Mouse (Mus musculus): ENCODE data around the gene Aes. TPM values are rescaled to one million over a fixed set of nuclear protein-coding genes. Genes with fewer than 3 reads are reported as not detected.

The Aes gene
- polyA plus RNA-seq, 1 experiment from 2014 or later = 504 TPM

- whole genome bisulfite sequencing = 77% methylated on average over 6 of the region's 6 CpGs
- Histone ChIP-seq H3K9me3 (replicated peaks) (no peaks in the 10 kb centered on the region), H3K4me3 (no peak overlapping the region), H3K27me3 (peaks cover 38% of the 10 kb centered on the region), H3K9ac (0 out of 2 replicates have a peak overlapping the region, but pooled peaks have one; percentile 5), H3K4me1 (peaks cover 49% of the 10 kb centered on the region), H3K4me2 (replicated peaks) (peak overlapping the region; percentile 19; the same call in 1 of the 2 replicates), H3K36me3 (peaks cover 31% of the 10 kb centered on the region), H3K27ac (no peak overlapping the region)
- ATAC-seq (ENCODE audit: low FRiP score) = no peak
These were observed 3.1 kb downstream of the Aes start for GRCm38 (mm10) chr10:81562411-81562810.

DNA sequence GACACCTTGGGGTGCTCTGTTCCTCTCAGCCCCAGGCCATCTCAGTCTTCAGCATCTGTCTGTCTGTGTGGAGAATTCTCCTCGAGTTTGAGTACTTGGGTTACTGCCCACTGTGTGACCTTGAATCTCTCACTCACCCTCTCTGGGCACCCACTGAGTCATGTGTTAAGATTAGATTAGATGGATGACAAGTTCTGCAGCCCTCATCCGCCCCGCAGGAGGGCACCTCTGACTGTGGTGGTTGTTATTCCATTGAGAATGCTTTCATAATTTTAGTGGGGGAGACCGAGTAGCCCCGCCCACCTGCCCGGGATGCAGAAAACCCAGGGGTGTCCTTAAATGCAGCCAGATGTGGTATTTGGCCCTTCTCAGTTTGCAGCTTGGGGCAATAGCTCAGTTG lies 4.2 kb downstream of the Aes start:
- no peak for ATAC-seq (ENCODE audit: low FRiP score)
- peaks cover 45% of the 10 kb centered on the region for H3K27me3 ChIP-seq
- H3K4me1 ChIP-seq = peaks cover 54% of the 10 kb centered on the region
- 0 out of 2 replicates have a peak overlapping the region, but pooled peaks have one; percentile 20 for H3K4me3 ChIP-seq
- no peak overlapping the region for H3K27ac ChIP-seq
- H3K9me3 ChIP-seq (replicated peaks) = no peaks in the 10 kb centered on the region
- peak overlapping the region; percentile 19; the same call in 1 of the 2 replicates for H3K4me2 ChIP-seq (replicated peaks)
- H3K36me3 ChIP-seq = peaks cover 31% of the 10 kb centered on the region
- WGBS = 49% methylated on average over 6 of the region's 6 CpGs
- peak overlapping the region; percentile 36; the same call in 1 of the 2 replicates for H3K9ac ChIP-seq

- Histone ChIP-seq H3K27me3 (peaks cover 47% of the 10 kb centered on the region), H3K27ac (peak overlapping the region; percentile 60; the same call in 1 of the 2 replicates), H3K9me3 (replicated peaks) (no peaks in the 10 kb centered on the region), H3K9ac (peak overlapping the region; percentile 46; the same call in 1 of the 2 replicates), H3K4me3 (peak overlapping the region; percentile 20), H3K4me1 (peaks cover 56% of the 10 kb centered on the region), H3K4me2 (replicated peaks) (peak overlapping the region; percentile 40), H3K36me3 (peaks cover 31% of the 10 kb centered on the region)
- 1% methylated on average over 10 of the region's 10 CpGs for WGBS
- no peak for ATAC-seq (ENCODE audit: low FRiP score)
These were observed 4.9 kb downstream of the Aes start for GRCm38 (mm10) chr10:81564216-81564615.

DNA sequence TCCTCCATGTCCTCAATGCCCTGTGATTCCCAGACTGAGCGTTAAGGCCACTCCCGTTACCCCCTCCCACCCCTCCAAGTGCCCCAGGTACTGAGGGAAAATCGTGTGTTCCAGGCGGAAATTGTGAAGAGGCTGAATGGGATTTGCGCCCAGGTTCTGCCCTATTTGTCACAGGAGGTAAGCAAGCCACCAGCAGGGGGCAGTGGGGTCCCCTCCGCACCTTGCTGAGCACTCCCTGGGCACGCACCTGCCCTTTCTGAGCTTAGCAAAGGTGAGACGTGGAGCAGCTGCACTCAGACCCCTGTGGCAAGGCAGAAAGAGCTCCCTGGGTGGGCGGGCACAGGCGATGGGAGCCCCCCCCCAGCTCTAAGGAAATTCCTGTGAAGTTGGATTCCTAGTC lies 5.4 kb downstream of the Aes start:
- Histone ChIP-seq H3K4me3 (no peak overlapping the region), H3K27me3 (peaks cover 50% of the 10 kb centered on the region), H3K9me3 (replicated peaks) (no peaks in the 10 kb centered on the region), H3K4me1 (peaks cover 62% of the 10 kb centered on the region), H3K27ac (no peak overlapping the region), H3K9ac (no peak overlapping the region; the same call in 1 of the 2 replicates), H3K36me3 (peaks cover 31% of the 10 kb centered on the region), H3K4me2 (replicated peaks) (no peak overlapping the region; the same call in 1 of the 2 replicates)
- WGBS = 13% methylated on average over 10 of the region's 10 CpGs
- no peak for ATAC-seq (ENCODE audit: low FRiP score)

GRCm38 (mm10) chr10:81565257-81566228 lies 6.3 kb downstream of the Aes start:
- peaks cover 65% of the 10 kb centered on the region for H3K4me1 ChIP-seq
- peaks cover 51% of the 10 kb centered on the region for H3K27me3 ChIP-seq
- H3K36me3 ChIP-seq = peaks cover 31% of the 10 kb centered on the region
- H3K9me3 ChIP-seq (replicated peaks) = no peaks in the 10 kb centered on the region
- no peak overlapping the region for H3K9ac ChIP-seq
- no peak overlapping the region for H3K4me3 ChIP-seq
- no peak overlapping the region for H3K27ac ChIP-seq
- no peak for ATAC-seq (ENCODE audit: low FRiP score)
- H3K4me2 ChIP-seq (replicated peaks) = no peak overlapping the region
- 29% methylated on average over 20 of the region's 20 CpGs for WGBS

GRCm38 (mm10) chr10:81568381-81569191 lies 9.3 kb downstream of the Aes start:
- Histone ChIP-seq H3K4me3 (no peak overlapping the region), H3K9ac (no peak overlapping the region), H3K36me3 (peaks cover 24% of the 10 kb centered on the region), H3K27me3 (peaks cover 63% of the 10 kb centered on the region), H3K4me2 (replicated peaks) (peak overlapping the region; percentile 28; the same call in 1 of the 2 replicates), H3K9me3 (replicated peaks) (no peaks in the 10 kb centered on the region), H3K4me1 (peaks cover 63% of the 10 kb centered on the region), H3K27ac (peak overlapping the region; percentile 79)
- WGBS = 11% methylated on average over 16 of the region's 16 CpGs
- ATAC-seq (ENCODE audit: low FRiP score) = 0 out of 2 replicates have a peak, but pooled peaks have one; percentile 4

- H3K4me1 ChIP-seq = peaks cover 60% of the 10 kb centered on the region
- 41% methylated on average over 9 of the region's 9 CpGs for WGBS
- H3K27me3 ChIP-seq = peaks cover 69% of the 10 kb centered on the region
- no peak overlapping the region for H3K4me3 ChIP-seq
- H3K9me3 ChIP-seq (replicated peaks) = no peaks in the 10 kb centered on the region
- H3K9ac ChIP-seq = no peak overlapping the region
- no peak overlapping the region; the same call in 1 of the 2 replicates for H3K4me2 ChIP-seq (replicated peaks)
- peaks cover 17% of the 10 kb centered on the region for H3K36me3 ChIP-seq
- H3K27ac ChIP-seq = peak overlapping the region; percentile 79; the same call in 1 of the 2 replicates
- ATAC-seq (ENCODE audit: low FRiP score) = no peak
These were observed 10.4 kb downstream of the Aes start for GRCm38 (mm10) chr10:81569507-81570237.

GRCm38 (mm10) chr10:81570238-81570800 lies 11.0 kb downstream of the Aes start:
- Histone ChIP-seq H3K27me3 (peaks cover 65% of the 10 kb centered on the region), H3K4me3 (peak overlapping the region; percentile 33), H3K4me1 (peaks cover 59% of the 10 kb centered on the region), H3K9me3 (replicated peaks) (no peaks in the 10 kb centered on the region), H3K27ac (peak overlapping the region; percentile 87), H3K9ac (no peak overlapping the region; the same call in 1 of the 2 replicates), H3K36me3 (peaks cover 11% of the 10 kb centered on the region), H3K4me2 (replicated peaks) (peak overlapping the region; percentile 63)
- ATAC-seq (ENCODE audit: low FRiP score) = peak; percentile 30
- under 1% methylated on average over 10 of the region's 11 CpGs for WGBS

DNA sequence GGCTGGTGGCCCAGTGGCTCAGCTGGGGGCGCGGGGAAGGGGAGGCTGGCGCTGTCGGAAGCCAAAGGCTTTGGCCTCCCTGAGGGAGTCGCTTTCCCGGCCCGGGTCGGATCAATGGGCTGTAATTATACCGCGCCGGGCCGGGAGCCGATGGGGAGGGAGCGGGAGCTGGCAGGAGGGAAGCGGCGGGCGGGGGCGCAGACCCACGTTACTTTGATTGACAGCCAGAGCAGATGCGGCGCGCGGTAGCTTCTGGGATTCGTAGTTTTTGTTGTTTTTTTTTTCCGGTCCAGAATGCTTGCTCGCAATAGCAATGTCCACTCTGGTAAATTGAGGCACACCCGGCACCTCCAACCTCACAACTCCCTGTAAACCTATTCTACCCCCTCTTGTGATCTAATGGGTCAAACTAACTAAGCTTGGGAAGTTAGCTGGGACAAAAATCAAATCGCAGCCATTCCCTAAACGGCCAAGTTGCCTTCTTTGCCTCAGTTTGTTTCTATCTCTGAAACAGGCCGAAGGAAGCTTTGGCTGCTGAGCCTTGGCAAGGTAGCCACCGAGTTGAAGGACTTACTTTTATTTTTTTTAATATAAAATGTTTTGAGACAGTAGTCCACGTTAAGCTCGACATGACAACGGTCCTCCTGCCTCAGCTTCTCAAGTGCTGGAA lies 11.7 kb downstream of the Aes start:
- peaks cover 63% of the 10 kb centered on the region for H3K4me1 ChIP-seq
- WGBS = under 1% methylated on average over 33 of the region's 34 CpGs
- H3K9ac ChIP-seq = no peak overlapping the region; the same call in 1 of the 2 replicates
- peak overlapping the region; percentile 87 for H3K27ac ChIP-seq
- ATAC-seq (ENCODE audit: low FRiP score) = peak; percentile 73
- peak overlapping the region; percentile 33 for H3K4me3 ChIP-seq
- H3K4me2 ChIP-seq (replicated peaks) = peak overlapping the region; percentile 63
- peaks cover 4% of the 10 kb centered on the region for H3K36me3 ChIP-seq
- peaks cover 65% of the 10 kb centered on the region for H3K27me3 ChIP-seq
- no peaks in the 10 kb centered on the region for H3K9me3 ChIP-seq (replicated peaks)

GRCm38 (mm10) chr10:81571501-81571876 lies 12.2 kb downstream of the Aes start:
- Histone ChIP-seq H3K9me3 (replicated peaks) (no peaks in the 10 kb centered on the region), H3K36me3 (no peaks in the 10 kb centered on the region; the same call in 1 of the 2 replicates), H3K4me2 (replicated peaks) (peak overlapping the region; percentile 63), H3K4me1 (peaks cover 67% of the 10 kb centered on the region), H3K27ac (peak overlapping the region; percentile 87), H3K27me3 (peaks cover 65% of the 10 kb centered on the region), H3K9ac (no peak overlapping the region), H3K4me3 (peak overlapping the region; percentile 33)
- under 1% methylated on average over 18 of the region's 18 CpGs for WGBS
- peak; percentile 88 for ATAC-seq (ENCODE audit: low FRiP score)

All from hindbrain, embryonic 12.5 days (tissue).